21 mouse cellular contexts compared by ENCODE assay signal in genomic region chr4:138137804-138138203, GRCm38 (mm10).
DNase-seq lines count a peak whose midpoint lies in the region; ATAC-seq and TF ChIP-seq lines count a peak whose summit lies in the region.
"Had no signal": no experiment of that assay in that cellular context is flagged by ENCODE, and none has a peak within 500 bp of the region (broad histone marks: within the 10 kb centered on the region; RNA-seq: fewer than 3 reads in every experiment).

No protein-coding gene starts in this region.

- no peak overlapping the region for H3K9ac ChIP-seq in hindbrain, embryonic 14.5 days
- no peak overlapping the region for H3K9ac ChIP-seq in hindbrain, embryonic 12.5 days
- H3K9ac ChIP-seq: embryonic facial prominence, embryonic 12.5 days; forebrain, embryonic 12.5 days; forebrain, embryonic 15.5 days; heart, embryonic 13.5 days; hindbrain, embryonic 15.5 days had no signal

- no peak for ATAC-seq in hindbrain, embryonic 14.5 days (ENCODE audit: low FRiP score)
- ATAC-seq in hindbrain, embryonic 12.5 days (ENCODE audit: low FRiP score), result no peak
- ATAC-seq: activated CD4-positive, CD25-positive, alpha-beta regulatory T cell, adult 4 months; forebrain, embryonic 15.5 days; intestine, postnatal 0 days had no signal

- H3K4me1 ChIP-seq in hindbrain, embryonic 14.5 days (replicated peaks; ENCODE audit: control insufficient read depth, insufficient read depth, low read length), result peaks cover 17% of the 10 kb centered on the region
- H3K4me1 ChIP-seq in hindbrain, embryonic 12.5 days, result peaks cover 3% of the 10 kb centered on the region; the same call in 1 of the 2 replicates
- H3K4me1 ChIP-seq in testis, adult 2 months (ENCODE audit: control insufficient read depth, insufficient read depth, low read length), result peaks cover 3% of the 10 kb centered on the region
- H3K4me1 ChIP-seq: forebrain, embryonic 12.5 days; forebrain, embryonic 15.5 days had no signal

- TF ChIP-seq POLR2A in testis, adult 2 months (IDR thresholded peaks at IDR 0.05; ENCODE audit: control insufficient read depth, low read depth, low read length), result no peak

- 80% methylated on average over 17 of the region's 17 CpGs for WGBS in hindbrain, embryonic 14.5 days
- WGBS in hindbrain, embryonic 12.5 days, result 82% methylated on average over 17 of the region's 17 CpGs

- DNase-seq in adrenal gland, adult 2 months, result peak; percentile 27
- DNase-seq in adrenal gland, adult 18-20 months (ENCODE audit: low spot score in 2 of 2), result no peak
- DNase-seq in gastrocnemius, adult 2 months, result no peak
- no peak for DNase-seq in gastrocnemius, postnatal 10 days
- DNase-seq in hindbrain, embryonic 14.5 days (ENCODE audit: low spot score), result no peak
- no peak for DNase-seq in testis, postnatal 10 days (ENCODE audit: low spot score)
- DNase-seq: cerebellum, adult 18-20 months; cerebellum, adult 9-10 months; cerebellum, postnatal 14 days; gastrocnemius, postnatal 14 days had no signal

- peak overlapping the region; percentile 28; the same call in 1 of the 2 replicates for H3K27ac ChIP-seq in gastrocnemius, adult 2 months
- 0 out of 2 replicates have a peak overlapping the region, but pooled peaks have one; percentile 5 for H3K27ac ChIP-seq in hindbrain, embryonic 14.5 days
- H3K27ac ChIP-seq in hindbrain, embryonic 12.5 days, result no peak overlapping the region
- H3K27ac ChIP-seq in testis, adult 2 months (ENCODE audit: control insufficient read depth, insufficient read depth, low read depth, low read length), result peak overlapping the region; percentile 60
- H3K27ac ChIP-seq: embryonic facial prominence, embryonic 12.5 days; forebrain, embryonic 12.5 days; forebrain, embryonic 15.5 days; heart, embryonic 10.5 days; heart, embryonic 13.5 days; hindbrain, embryonic 15.5 days had no signal

- H3K4me2 ChIP-seq in hindbrain, embryonic 14.5 days (replicated peaks), result no peak overlapping the region
- no peak overlapping the region for H3K4me2 ChIP-seq in hindbrain, embryonic 12.5 days (replicated peaks)
- H3K4me2 ChIP-seq: embryonic facial prominence, embryonic 12.5 days; forebrain, embryonic 12.5 days; forebrain, embryonic 15.5 days; heart, embryonic 13.5 days; hindbrain, embryonic 15.5 days had no signal

- H3K9me3 ChIP-seq in hindbrain, embryonic 14.5 days (ENCODE audit: control insufficient read depth, low read length), result no peaks in the 10 kb centered on the region
- H3K9me3 ChIP-seq in hindbrain, embryonic 12.5 days (replicated peaks), result no peaks in the 10 kb centered on the region
- H3K9me3 ChIP-seq: embryonic facial prominence, embryonic 12.5 days; forebrain, embryonic 12.5 days; forebrain, embryonic 15.5 days; heart, embryonic 10.5 days; heart, embryonic 13.5 days; hindbrain, embryonic 15.5 days had no signal

- TF ChIP-seq CTCF in gastrocnemius, adult 2 months (IDR thresholded peaks at IDR 0.05), result no peak
- TF ChIP-seq CTCF in testis, adult 2 months (IDR thresholded peaks at IDR 0.05; ENCODE audit: control insufficient read depth, insufficient read depth, insufficient replicate concordance, low read depth, low read length), result no peak

- intact Hi-C loops in gastrocnemius, adult 2 months (cut with DNase I), result no loop called here

- no peaks in the 10 kb centered on the region; the same call in none of the 2 replicates for H3K36me3 ChIP-seq in hindbrain, embryonic 14.5 days (replicated peaks; ENCODE audit: control insufficient read depth, insufficient read depth)
- H3K36me3 ChIP-seq in hindbrain, embryonic 12.5 days, result peaks cover 7% of the 10 kb centered on the region
- H3K36me3 ChIP-seq in testis, adult 2 months (ENCODE audit: control insufficient read depth, insufficient read depth, low read length), result peaks cover 3% of the 10 kb centered on the region
- H3K36me3 ChIP-seq: forebrain, embryonic 15.5 days; hindbrain, embryonic 15.5 days had no signal

- H3K27me3 ChIP-seq in hindbrain, embryonic 14.5 days (ENCODE audit: control insufficient read depth, insufficient read depth, low read length), result no peaks in the 10 kb centered on the region
- H3K27me3 ChIP-seq in hindbrain, embryonic 12.5 days, result no peaks in the 10 kb centered on the region
- no peaks in the 10 kb centered on the region for H3K27me3 ChIP-seq in testis, adult 2 months (ENCODE audit: control insufficient read depth, insufficient read depth, low read length)
- H3K27me3 ChIP-seq: embryonic facial prominence, embryonic 12.5 days; forebrain, embryonic 12.5 days; forebrain, embryonic 15.5 days; heart, embryonic 13.5 days; hindbrain, embryonic 15.5 days had no signal

- no peak overlapping the region for H3K4me3 ChIP-seq in gastrocnemius, adult 2 months
- no peak overlapping the region for H3K4me3 ChIP-seq in hindbrain, embryonic 14.5 days (replicated peaks; ENCODE audit: low read length)
- H3K4me3 ChIP-seq in hindbrain, embryonic 12.5 days, result no peak overlapping the region
- peak overlapping the region; percentile 85 for H3K4me3 ChIP-seq in testis, adult 2 months (ENCODE audit: control insufficient read depth, low read depth, low read length)
- H3K4me3 ChIP-seq: embryonic facial prominence, embryonic 12.5 days; erythroblast, embryonic 14.5 days; forebrain, embryonic 12.5 days; forebrain, embryonic 15.5 days; heart, embryonic 10.5 days; heart, embryonic 13.5 days; hindbrain, embryonic 15.5 days had no signal
